Mouse (Mus musculus): ENCODE results near the gene Wt1.

DNA sequence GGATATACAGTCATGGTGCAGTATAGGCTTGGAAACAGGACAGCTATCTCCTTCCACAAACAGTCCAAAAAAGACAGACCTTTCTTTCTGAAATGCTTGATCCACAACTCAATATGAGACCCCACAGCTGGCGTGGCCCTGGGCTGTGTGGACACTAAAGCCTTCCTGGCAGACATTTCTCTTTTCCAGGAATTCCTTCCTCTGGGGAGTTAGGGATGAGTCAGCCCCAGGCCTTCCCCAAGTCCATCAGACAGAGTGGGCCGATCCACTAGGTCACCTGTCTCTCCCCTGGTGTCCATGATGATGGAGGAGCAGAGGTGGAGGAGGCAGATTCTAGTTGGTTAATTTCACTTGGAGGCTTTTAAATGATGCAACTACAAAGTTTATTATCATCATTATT, 34.6 kb downstream of the Wt1 start:
- TF ChIP-seq POLR2A (IDR thresholded peaks at IDR 0.05; ENCODE audit: borderline replicate concordance, control insufficient read depth, low read depth, low read length) (no peak), CTCF (IDR thresholded peaks at IDR 0.05; ENCODE audit: control insufficient read depth, insufficient read depth, low read length) (no peak)
